In the genomic region with DNA sequence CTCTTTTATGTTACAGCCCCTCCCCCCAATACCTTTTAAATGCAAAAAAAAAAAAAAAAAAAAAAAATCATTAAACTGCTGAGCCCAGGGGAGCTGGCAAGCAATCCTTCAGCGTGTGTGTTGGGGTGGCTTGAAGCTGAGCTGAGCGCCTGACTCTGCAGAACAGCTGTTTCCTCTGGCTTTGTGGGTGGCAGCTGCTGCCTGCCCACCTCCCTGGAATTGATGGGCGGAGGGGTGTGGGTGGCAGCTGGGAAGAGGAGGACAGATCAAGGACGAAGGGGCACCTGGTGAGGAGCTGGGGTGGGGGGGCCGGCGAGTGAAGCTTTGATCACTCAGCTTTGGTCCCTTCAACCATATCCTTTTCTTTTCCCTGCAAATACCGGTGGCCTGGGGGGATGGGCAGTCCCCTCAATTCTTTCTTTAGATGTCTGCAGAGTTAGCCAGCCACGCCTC, we compare ENCODE assay signal across 10 mouse cellular contexts. TPM values are rescaled to one million over a fixed set of nuclear protein-coding genes. Genes with fewer than 3 reads are reported as not detected.
DNase-seq lines count a peak whose midpoint lies in the region; ATAC-seq lines count a peak whose summit lies in the region.
"Had no signal": no experiment of that assay in that cellular context is flagged by ENCODE, and none has a peak within 500 bp of the region (broad histone marks: within the 10 kb centered on the region; RNA-seq: fewer than 3 reads in every experiment).

No protein-coding gene starts in this region.

- intact Hi-C loops in gastrocnemius, postnatal 14 days (cut with DNase I; ENCODE audit: low total_unique reads): no loop called here
- intact Hi-C loops in gastrocnemius, postnatal 36 days (cut with DNase I): no loop called here

- peak; percentile 61 for ATAC-seq in megakaryocyte progenitor cell, adult 5-6 weeks (replicated peaks; ENCODE audit: poor library complexity)

- peak; percentile 45 for DNase-seq in gastrocnemius, postnatal 14 days
- no peak for DNase-seq in gastrocnemius, postnatal 36 days
- peak; percentile 51 for DNase-seq in retina, postnatal 1 day
- no peak for DNase-seq in retina, embryonic 14.5 days (ENCODE audit: low spot score)
- DNase-seq in urinary bladder, postnatal 10 days (ENCODE audit: low spot score): no peak
- DNase-seq in spleen, adult 12 weeks (ENCODE audit: low spot score): no peak
- no peak for DNase-seq in gastrocnemius, postnatal 10 days
- DNase-seq: cerebellum, adult 9-10 months had no signal

RNA-seq across cellular contexts. Expression of gene Srsf3, which starts 24.3 kb away (rescaled TPM):
- 10 to 100 TPM; 50.7 to 52.3 TPM for total RNA-seq in gastrocnemius, postnatal 14 days (2021)
- 10 to 100 TPM; 32.6 to 42.1 TPM for total RNA-seq in gastrocnemius, postnatal 36 days (2021)
- 486 and 506 TPM in 2 replicates for total RNA-seq in megakaryocyte progenitor cell, adult 5-6 weeks (2015)
- 767 and 797 TPM in 2 replicates for total RNA-seq in megakaryocyte progenitor cell, adult 5-6 weeks (2017)
- total RNA-seq in gastrocnemius, postnatal 10 days (2021): 10 to 100 TPM; 91.3 to 94.2 TPM

RNA-seq across cellular contexts. Expression of gene Cdkn1a, which starts 34.1 kb away (rescaled TPM):
- 10 to 100 TPM; 24.1 to 70.7 TPM for total RNA-seq in gastrocnemius, postnatal 14 days (2021)
- 10 to 100 TPM; 17.6 to 27.2 TPM for total RNA-seq in gastrocnemius, postnatal 36 days (2021)
- 7.8 and 11.4 TPM in 2 replicates for total RNA-seq in megakaryocyte progenitor cell, adult 5-6 weeks (2015)
- 1.3 and 3.6 TPM in 2 replicates for total RNA-seq in megakaryocyte progenitor cell, adult 5-6 weeks (2017)
- 10 to 100 TPM; 43.0 to 46.3 TPM for total RNA-seq in gastrocnemius, postnatal 10 days (2021)

RNA-seq across cellular contexts. Expression of gene Stk38, which starts 48.9 kb away (rescaled TPM):
- total RNA-seq in gastrocnemius, postnatal 14 days (2021): 10 to 100 TPM; 25.3 to 29.0 TPM
- total RNA-seq in gastrocnemius, postnatal 36 days (2021): 10 to 100 TPM; 23.0 to 26.1 TPM
- 84.6 and 97.1 TPM in 2 replicates for total RNA-seq in megakaryocyte progenitor cell, adult 5-6 weeks (2015)
- 50.8 and 85.5 TPM in 2 replicates for total RNA-seq in megakaryocyte progenitor cell, adult 5-6 weeks (2017)
- 10 to 100 TPM; 34.4 to 45.0 TPM for total RNA-seq in gastrocnemius, postnatal 10 days (2021)

RNA-seq across cellular contexts. Expression of gene Rab44, which starts 57.2 kb away (rescaled TPM):
- total RNA-seq in gastrocnemius, postnatal 14 days (2021): 1 to 10 TPM; 1.2 to 1.6 TPM
- under 1 TPM; 0.44 to 0.59 TPM for total RNA-seq in gastrocnemius, postnatal 36 days (2021)
- total RNA-seq in megakaryocyte progenitor cell, adult 5-6 weeks (2015): 188 and 202 TPM in 2 replicates
- 286 and 295 TPM in 2 replicates for total RNA-seq in megakaryocyte progenitor cell, adult 5-6 weeks (2017)
- 1 to 10 TPM in 1 of 2 experiments, under 1 TPM in 1; 0.68 to 1.6 TPM for total RNA-seq in gastrocnemius, postnatal 10 days (2021)
- total RNA-seq: left cerebral cortex, postnatal 14 days had no signal

Comparison
In these comparisons a context has a peak if more than half of its experiments do, and no peak if none do; other contexts are left out.
1. DNase-seq: peak in gastrocnemius, postnatal 14 days (single experiment) and retina, postnatal 1 day (single experiment); none in gastrocnemius, postnatal 36 days (0 of 2), retina, embryonic 14.5 days (single experiment), urinary bladder, postnatal 10 days (single experiment), spleen, adult 12 weeks (single experiment) and gastrocnemius, postnatal 10 days (single experiment).
2. RNA of gene Srsf3, which starts 24.3 kb away (total RNA-seq): 486 to 797 TPM in megakaryocyte progenitor cell, adult 5-6 weeks; 91.3 to 94.2 TPM in gastrocnemius, postnatal 10 days, 50.7 to 52.3 TPM in gastrocnemius, postnatal 14 days and 32.6 to 42.1 TPM in gastrocnemius, postnatal 36 days; every median in the first group is over 4 times any median in the second.